Mouse (Mus musculus): ENCODE measurements around the gene Grin3b. TPM values are rescaled to one million over a fixed set of nuclear protein-coding genes. Genes with fewer than 3 reads are reported as not detected.

The Grin3b gene
- polyA plus RNA-seq, 1 experiment from 2014 or later, result 0.17 TPM

DNA sequence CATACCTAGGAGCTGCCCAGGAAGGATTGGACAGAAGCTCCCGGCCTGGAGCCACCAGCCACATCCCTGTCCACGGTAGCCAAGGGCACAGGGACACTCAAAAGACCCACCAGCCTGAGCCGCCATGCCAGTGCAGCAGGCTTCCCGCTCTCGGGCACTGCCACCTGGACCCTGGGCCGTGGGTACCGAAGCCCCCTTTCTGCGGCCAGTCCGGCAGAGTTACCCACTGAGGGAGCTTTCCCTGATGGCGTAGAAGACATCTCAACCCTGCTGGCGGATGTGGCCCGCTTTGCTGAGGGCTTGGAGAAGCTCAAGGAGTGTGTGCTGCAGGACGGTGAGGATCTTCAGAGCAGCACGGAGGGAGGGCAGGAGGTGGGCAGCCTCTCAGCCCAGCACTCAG is 47.3 kb downstream of the Grin3b start:
- H3K9me3 ChIP-seq (ENCODE audit: control insufficient read depth, low read length), result no peaks in the 10 kb centered on the region
- no peak for ATAC-seq (ENCODE audit: low FRiP score, low TSS enrichment)
- no peak for DNase-seq (ENCODE audit: low spot score)
- H3K4me3 ChIP-seq (ENCODE audit: low read depth, low read length), result no peak overlapping the region
- 82% methylated on average over 14 of the region's 14 CpGs for WGBS
- H3K27me3 ChIP-seq (ENCODE audit: control insufficient read depth, insufficient read depth, low read length), result no peaks in the 10 kb centered on the region
- TF ChIP-seq EP300 (optimal IDR thresholded peaks at IDR 0.05) (no peak), CTCF (IDR thresholded peaks at IDR 0.05; ENCODE audit: low read depth) (no peak)
- 0 out of 2 replicates have a peak overlapping the region, but pooled peaks have one; percentile 13 for H3K9ac ChIP-seq (ENCODE audit: low read length)
- H3K4me1 ChIP-seq (replicated peaks; ENCODE audit: control insufficient read depth, insufficient read depth), result 0 out of 2 replicates have a peak, but pooled peaks cover 3% of the 10 kb centered on the region
- no peak overlapping the region for H3K4me2 ChIP-seq (replicated peaks; ENCODE audit: low read depth)
- no peak overlapping the region for H3K27ac ChIP-seq (replicated peaks)
- no peaks in the 10 kb centered on the region for H3K36me3 ChIP-seq (ENCODE audit: control insufficient read depth, insufficient read depth, low read length)

DNA sequence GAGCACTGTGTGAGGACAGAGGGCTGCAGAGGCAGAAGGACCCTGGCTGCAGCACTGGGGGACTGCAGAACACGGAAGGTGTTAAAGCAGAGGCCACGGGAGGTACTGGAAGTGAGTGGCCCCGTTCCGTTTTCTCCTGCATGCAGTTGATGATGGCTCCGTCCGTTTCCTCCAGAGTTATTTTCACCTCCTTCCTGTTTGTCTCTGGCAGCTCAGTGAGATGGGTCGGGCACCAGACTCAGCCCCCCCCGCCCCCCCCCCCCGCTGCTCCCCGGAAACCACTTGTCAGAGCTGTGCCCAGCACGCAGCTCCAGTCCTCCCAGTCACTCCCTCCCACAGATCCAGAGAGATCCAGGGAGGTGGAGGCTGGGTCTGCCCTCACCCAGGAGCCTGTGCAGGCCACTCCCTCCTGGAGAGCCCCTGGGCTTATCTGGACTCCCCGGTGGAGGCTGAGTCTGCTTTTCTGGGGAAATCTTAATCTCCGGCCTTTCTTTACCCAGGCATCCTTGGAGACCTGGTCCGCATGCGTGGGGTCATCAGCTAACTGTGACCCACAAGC is 48.3 kb downstream of the Grin3b start:
- WGBS, result 6% methylated on average over 15 of the region's 15 CpGs

DNA sequence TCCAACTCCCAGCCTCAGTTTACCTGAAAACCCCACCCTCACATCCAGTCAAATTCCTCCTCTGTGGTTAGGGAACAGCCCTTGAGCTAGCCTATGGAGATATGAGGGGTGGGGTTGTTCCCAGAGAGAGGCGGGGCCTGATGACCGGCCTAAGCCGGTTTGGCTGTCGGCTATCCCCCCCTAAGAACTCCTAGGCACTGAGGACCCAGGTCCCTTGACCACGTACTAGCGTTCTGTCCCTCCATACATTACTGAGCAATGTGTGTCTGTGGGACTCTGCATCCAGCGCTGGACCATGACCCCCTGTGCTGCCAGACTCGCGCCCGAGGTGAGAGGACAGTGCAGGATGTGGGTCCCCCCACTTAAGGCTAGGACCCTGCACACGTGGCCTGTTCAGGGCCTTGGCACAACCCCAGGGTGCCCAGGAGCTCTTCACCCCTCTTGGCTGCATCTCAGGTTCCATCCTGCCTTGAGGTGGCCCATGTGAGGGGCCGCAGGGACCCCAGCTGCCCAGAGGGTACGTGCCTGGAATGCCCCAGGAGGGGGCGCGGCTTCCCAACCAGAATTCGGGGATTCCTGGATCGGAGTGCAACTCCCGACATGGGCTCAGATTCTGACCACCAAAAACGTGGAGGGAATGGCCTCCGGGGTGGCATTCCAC is 49.1 kb downstream of the Grin3b start:
- Histone ChIP-seq H3K27me3 (ENCODE audit: control insufficient read depth, insufficient read depth, low read length) (no peaks in the 10 kb centered on the region), H3K9ac (ENCODE audit: low read length) (0 out of 2 replicates have a peak overlapping the region, but pooled peaks have one; percentile 38), H3K9me3 (ENCODE audit: control insufficient read depth, low read length) (no peaks in the 10 kb centered on the region), H3K36me3 (ENCODE audit: control insufficient read depth, insufficient read depth, low read length) (no peaks in the 10 kb centered on the region), H3K4me3 (ENCODE audit: low read depth, low read length) (no peak overlapping the region), H3K4me1 (replicated peaks; ENCODE audit: control insufficient read depth, insufficient read depth) (0 out of 2 replicates have a peak, but pooled peaks cover 3% of the 10 kb centered on the region), H3K27ac (replicated peaks) (no peak overlapping the region), H3K4me2 (replicated peaks; ENCODE audit: low read depth) (peak overlapping the region; percentile 37)
- DNase-seq (ENCODE audit: low spot score) (no peak), ATAC-seq (ENCODE audit: low FRiP score, low TSS enrichment) (peak; percentile 9; the same call in 1 of the 2 replicates)
- WGBS, result 30% methylated on average over 20 of the region's 20 CpGs
- TF ChIP-seq CTCF (IDR thresholded peaks at IDR 0.05; ENCODE audit: low read depth), result peak; percentile 39; the same call in 1 of the 2 replicates
- no peak for TF ChIP-seq EP300 (optimal IDR thresholded peaks at IDR 0.05)

More for the DNA sequence above, 48.3 kb downstream of the Grin3b start:
- peak overlapping the region; percentile 27 for H3K4me2 ChIP-seq (replicated peaks; ENCODE audit: low read depth)
- H3K36me3 ChIP-seq (ENCODE audit: control insufficient read depth, insufficient read depth, low read length), result no peaks in the 10 kb centered on the region
- H3K9me3 ChIP-seq (ENCODE audit: control insufficient read depth, low read length), result no peaks in the 10 kb centered on the region
- H3K27me3 ChIP-seq (ENCODE audit: control insufficient read depth, insufficient read depth, low read length), result no peaks in the 10 kb centered on the region
- peak overlapping the region; percentile 24; the same call in 1 of the 2 replicates for H3K27ac ChIP-seq (replicated peaks)
- H3K4me1 ChIP-seq (replicated peaks; ENCODE audit: control insufficient read depth, insufficient read depth), result 0 out of 2 replicates have a peak, but pooled peaks cover 3% of the 10 kb centered on the region
- H3K4me3 ChIP-seq (ENCODE audit: low read depth, low read length), result no peak overlapping the region
- ATAC-seq (ENCODE audit: low FRiP score, low TSS enrichment) (peak; percentile 42; the same call in 1 of the 2 replicates), DNase-seq (ENCODE audit: low spot score) (peak; percentile 57)
- TF ChIP-seq CTCF (IDR thresholded peaks at IDR 0.05; ENCODE audit: low read depth) (0 out of 2 replicates have a peak, but pooled peaks have one; percentile 4), EP300 (optimal IDR thresholded peaks at IDR 0.05) (no peak)
- no peak overlapping the region for H3K9ac ChIP-seq (ENCODE audit: low read length)

DNA sequence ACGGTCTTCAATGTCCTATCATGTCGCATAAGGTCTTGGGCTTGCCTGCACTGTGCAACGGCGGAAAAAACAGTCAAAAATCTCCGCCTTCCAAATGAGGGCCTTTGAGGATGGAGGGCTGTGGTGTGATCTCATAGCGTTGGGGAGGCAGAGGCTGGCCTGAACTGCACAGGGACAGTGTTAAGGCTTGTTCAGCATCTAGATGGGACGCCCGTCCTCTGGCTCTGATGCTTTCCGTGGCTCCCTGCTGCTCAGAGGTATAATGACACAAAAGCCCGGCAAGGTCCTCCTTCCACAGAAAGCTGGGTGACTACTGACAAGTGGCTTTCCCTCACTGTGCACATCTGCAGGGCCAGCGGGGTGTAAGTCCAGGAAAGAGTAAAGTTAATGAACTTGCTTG is 49.7 kb downstream of the Grin3b start:
- 44% methylated on average over 11 of the region's 11 CpGs for WGBS
- H3K9me3 ChIP-seq (ENCODE audit: control insufficient read depth, low read length), result no peaks in the 10 kb centered on the region
- H3K4me2 ChIP-seq (replicated peaks; ENCODE audit: low read depth), result no peak overlapping the region
- 0 out of 2 replicates have a peak, but pooled peaks cover 3% of the 10 kb centered on the region for H3K4me1 ChIP-seq (replicated peaks; ENCODE audit: control insufficient read depth, insufficient read depth)
- ATAC-seq (ENCODE audit: low FRiP score, low TSS enrichment) (no peak), DNase-seq (ENCODE audit: low spot score) (no peak)
- H3K27ac ChIP-seq (replicated peaks), result no peak overlapping the region
- no peak overlapping the region for H3K9ac ChIP-seq (ENCODE audit: low read length)
- H3K4me3 ChIP-seq (ENCODE audit: low read depth, low read length), result no peak overlapping the region
- no peak for TF ChIP-seq CTCF (IDR thresholded peaks at IDR 0.05; ENCODE audit: low read depth)
- no peak for TF ChIP-seq EP300 (optimal IDR thresholded peaks at IDR 0.05)
- H3K27me3 ChIP-seq (ENCODE audit: control insufficient read depth, insufficient read depth, low read length), result no peaks in the 10 kb centered on the region
- no peaks in the 10 kb centered on the region for H3K36me3 ChIP-seq (ENCODE audit: control insufficient read depth, insufficient read depth, low read length)

DNA sequence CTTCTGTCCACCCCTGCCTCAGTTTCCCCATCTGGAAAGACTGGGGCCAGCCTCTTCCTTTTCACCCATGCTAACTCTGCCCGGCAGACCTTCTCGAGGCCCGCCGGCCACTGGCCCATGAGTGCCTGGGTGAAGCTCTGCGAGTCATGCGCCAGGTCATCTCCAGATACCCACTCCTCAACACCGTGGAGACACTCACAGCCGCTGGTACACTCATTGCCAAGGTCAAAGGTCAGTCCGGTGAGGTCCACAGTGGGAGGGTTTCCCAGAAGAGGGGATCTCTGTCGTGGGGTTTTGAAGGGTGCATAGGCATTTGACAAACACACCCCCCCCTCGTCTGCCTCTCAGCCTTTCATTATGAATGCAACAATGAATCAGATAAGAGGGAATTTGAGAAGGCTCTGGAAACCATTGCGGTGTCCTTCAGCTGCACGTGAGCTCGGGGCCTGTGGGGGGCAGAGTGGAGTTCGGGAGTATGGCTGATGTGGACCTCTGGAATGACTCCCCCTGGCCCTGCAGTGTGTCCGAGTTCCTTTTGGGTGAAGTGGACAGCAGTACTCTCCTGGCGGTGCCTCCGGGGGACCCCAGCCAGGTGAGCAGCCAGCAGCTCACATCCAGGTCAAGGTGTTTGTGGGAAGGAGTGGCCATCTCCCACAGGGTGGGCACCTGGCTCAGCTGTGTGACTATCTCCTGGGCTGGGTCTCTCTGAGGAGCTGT is 50.2 kb downstream of the Grin3b start:
- no peaks in the 10 kb centered on the region for H3K27me3 ChIP-seq (ENCODE audit: control insufficient read depth, insufficient read depth, low read length)
- H3K4me1 ChIP-seq (replicated peaks; ENCODE audit: control insufficient read depth, insufficient read depth), result 0 out of 2 replicates have a peak, but pooled peaks cover 3% of the 10 kb centered on the region
- no peak overlapping the region for H3K9ac ChIP-seq (ENCODE audit: low read length)
- ATAC-seq (ENCODE audit: low FRiP score, low TSS enrichment), result no peak
- no peak for DNase-seq (ENCODE audit: low spot score)
- H3K9me3 ChIP-seq (ENCODE audit: control insufficient read depth, low read length), result no peaks in the 10 kb centered on the region
- H3K36me3 ChIP-seq (ENCODE audit: control insufficient read depth, insufficient read depth, low read length), result no peaks in the 10 kb centered on the region
- H3K4me2 ChIP-seq (replicated peaks; ENCODE audit: low read depth), result no peak overlapping the region
- H3K4me3 ChIP-seq (ENCODE audit: low read depth, low read length), result no peak overlapping the region
- 79% methylated on average over 18 of the region's 18 CpGs for WGBS
- H3K27ac ChIP-seq (replicated peaks), result no peak overlapping the region
- TF ChIP-seq CTCF (IDR thresholded peaks at IDR 0.05; ENCODE audit: low read depth) (peak; percentile 24), EP300 (optimal IDR thresholded peaks at IDR 0.05) (no peak)
